Mouse (Mus musculus): ENCODE data around the gene Cnnm3. TPM values are rescaled to one million over a fixed set of nuclear protein-coding genes. Genes with fewer than 3 reads are reported as not detected.

Cnnm3 gene
- total RNA-seq, 1 experiment = 28.6 TPM

- peak overlapping the region; percentile 80 to 90 for H3K4me3 ChIP-seq (ENCODE audit: insufficient read depth in 1 of 2, low read depth in 1 of 2, low read length in 2 of 2, poor library complexity in 1 of 2, severe bottlenecking in 1 of 2)
- TF ChIP-seq ZNF384 (IDR thresholded peaks at IDR 0.05; ENCODE audit: low read depth, low read length) = no peak
- H3K36me3 ChIP-seq (ENCODE audit: control insufficient read depth, insufficient read depth, low read length, poor library complexity, severe bottlenecking) = peaks cover 17% of the 10 kb centered on the region
- in situ Hi-C loops (cut with MboI; ENCODE audit: low sequenced_read_pairs in 2 of 2, unreplicated experiment in 2 of 2) = no loop called here
- no peak for DNase-seq (ENCODE audit: low read depth, low spot score)
- H3K4me1 ChIP-seq (ENCODE audit: control insufficient read depth in 2 of 2, insufficient read depth in 2 of 2, low read length in 2 of 2, poor library complexity in 1 of 2) = peaks cover 3 to 7% of the 10 kb centered on the region in 2 experiments; a peak in 3 of 4 replicates
- peak overlapping the region; percentile 75; the same call in 1 of the 2 replicates for H3K9ac ChIP-seq (ENCODE audit: insufficient read depth, low read depth, low read length, poor library complexity, severe bottlenecking)
- H3K27ac ChIP-seq (ENCODE audit: insufficient read depth, low read depth, low read length, poor library complexity, severe bottlenecking) = no peak overlapping the region
- no peaks in the 10 kb centered on the region for H3K9me3 ChIP-seq (ENCODE audit: control insufficient read depth, insufficient read depth, low read depth, low read length)
Observed at GRCm38 (mm10) chr1:36513310-36513709, 1.6 kb downstream of the Cnnm3 start.

GRCm38 (mm10) chr1:36513718-36514117 is 2.1 kb downstream of the Cnnm3 start:
- in situ Hi-C loops (cut with MboI; ENCODE audit: low sequenced_read_pairs in 2 of 2, unreplicated experiment in 2 of 2) = no loop called here
- Histone ChIP-seq H3K4me1 (ENCODE audit: control insufficient read depth in 2 of 2, insufficient read depth in 2 of 2, low read length in 2 of 2, poor library complexity in 1 of 2) (peaks cover 3 to 10% of the 10 kb centered on the region in 2 experiments; a peak in 3 of 4 replicates), H3K4me3 (ENCODE audit: insufficient read depth in 1 of 2, low read depth in 1 of 2, low read length in 2 of 2, poor library complexity in 1 of 2, severe bottlenecking in 1 of 2) (peak overlapping the region; percentile 8 to 80; a peak in 3 of 4 replicates), H3K9me3 (ENCODE audit: control insufficient read depth, insufficient read depth, low read depth, low read length) (no peaks in the 10 kb centered on the region), H3K27ac (ENCODE audit: insufficient read depth, low read depth, low read length, poor library complexity, severe bottlenecking) (no peak overlapping the region), H3K36me3 (ENCODE audit: control insufficient read depth, insufficient read depth, low read length, poor library complexity, severe bottlenecking) (peaks cover 17% of the 10 kb centered on the region), H3K9ac (ENCODE audit: insufficient read depth, low read depth, low read length, poor library complexity, severe bottlenecking) (no peak overlapping the region)
- peak; percentile 54 for DNase-seq (ENCODE audit: low read depth, low spot score)
- peak; percentile 95 for TF ChIP-seq ZNF384 (IDR thresholded peaks at IDR 0.05; ENCODE audit: low read depth, low read length)
- no peak for TF ChIP-seq CHD2 (IDR thresholded peaks at IDR 0.05; ENCODE audit: low read depth, low read length)
- peak; percentile 30; the same call in 1 of the 2 replicates for TF ChIP-seq ZC3H11A (IDR thresholded peaks at IDR 0.05; ENCODE audit: borderline replicate concordance, low read depth, low read length)

- Histone ChIP-seq H3K4me3 (ENCODE audit: insufficient read depth in 1 of 2, low read depth in 1 of 2, low read length in 2 of 2, poor library complexity in 1 of 2, severe bottlenecking in 1 of 2) (no peak overlapping the region), H3K27ac (ENCODE audit: insufficient read depth, low read depth, low read length, poor library complexity, severe bottlenecking) (no peak overlapping the region), H3K9me3 (ENCODE audit: control insufficient read depth, insufficient read depth, low read depth, low read length) (no peaks in the 10 kb centered on the region), H3K4me1 (ENCODE audit: control insufficient read depth in 2 of 2, insufficient read depth in 2 of 2, low read length in 2 of 2, poor library complexity in 1 of 2) (peaks cover 3 to 19% of the 10 kb centered on the region in 2 experiments; a peak in 3 of 4 replicates), H3K36me3 (ENCODE audit: control insufficient read depth, insufficient read depth, low read length, poor library complexity, severe bottlenecking) (peaks cover 49% of the 10 kb centered on the region), H3K9ac (ENCODE audit: insufficient read depth, low read depth, low read length, poor library complexity, severe bottlenecking) (no peak overlapping the region)
- in situ Hi-C loops (cut with MboI; ENCODE audit: low sequenced_read_pairs in 2 of 2, unreplicated experiment in 2 of 2) = no loop called here
- TF ChIP-seq CHD2 (IDR thresholded peaks at IDR 0.05; ENCODE audit: low read depth, low read length) (no peak), MAFK (IDR thresholded peaks at IDR 0.05; ENCODE audit: insufficient read depth, low read depth, low read length) (no peak), ZC3H11A (IDR thresholded peaks at IDR 0.05; ENCODE audit: borderline replicate concordance, low read depth, low read length) (no peak), ZNF384 (IDR thresholded peaks at IDR 0.05; ENCODE audit: low read depth, low read length) (no peak), HCFC1 (IDR thresholded peaks at IDR 0.05; ENCODE audit: borderline replicate concordance, insufficient read depth, low read length) (no peak)
- no peak for DNase-seq (ENCODE audit: low read depth, low spot score)
Observed at GRCm38 (mm10) chr1:36518259-36518658, 6.6 kb downstream of the Cnnm3 start.

- Histone ChIP-seq H3K36me3 (ENCODE audit: control insufficient read depth, insufficient read depth, low read length, poor library complexity, severe bottlenecking) (peaks cover 55% of the 10 kb centered on the region), H3K9me3 (ENCODE audit: control insufficient read depth, insufficient read depth, low read depth, low read length) (no peaks in the 10 kb centered on the region), H3K27ac (ENCODE audit: insufficient read depth, low read depth, low read length, poor library complexity, severe bottlenecking) (no peak overlapping the region), H3K4me3 (ENCODE audit: insufficient read depth in 1 of 2, low read depth in 1 of 2, low read length in 2 of 2, poor library complexity in 1 of 2, severe bottlenecking in 1 of 2) (no peak overlapping the region), H3K9ac (ENCODE audit: insufficient read depth, low read depth, low read length, poor library complexity, severe bottlenecking) (no peak overlapping the region), H3K4me1 (ENCODE audit: control insufficient read depth in 2 of 2, insufficient read depth in 2 of 2, low read length in 2 of 2, poor library complexity in 1 of 2) (peaks cover 0 to 18% of the 10 kb centered on the region in 2 experiments; a peak in 2 of 4 replicates)
- no peak for TF ChIP-seq HCFC1 (IDR thresholded peaks at IDR 0.05; ENCODE audit: borderline replicate concordance, insufficient read depth, low read length)
- TF ChIP-seq ZNF384 (IDR thresholded peaks at IDR 0.05; ENCODE audit: low read depth, low read length) = no peak
- no peak for TF ChIP-seq MAFK (IDR thresholded peaks at IDR 0.05; ENCODE audit: insufficient read depth, low read depth, low read length)
- no peak for TF ChIP-seq ZC3H11A (IDR thresholded peaks at IDR 0.05; ENCODE audit: borderline replicate concordance, low read depth, low read length)
- TF ChIP-seq CHD2 (IDR thresholded peaks at IDR 0.05; ENCODE audit: low read depth, low read length) = no peak
- in situ Hi-C loops (cut with MboI; ENCODE audit: low sequenced_read_pairs in 2 of 2, unreplicated experiment in 2 of 2) = no loop called here
- no peak for DNase-seq (ENCODE audit: low read depth, low spot score)
Observed at GRCm38 (mm10) chr1:36519626-36520025, 8.0 kb downstream of the Cnnm3 start.

GRCm38 (mm10) chr1:36522210-36522609 is 10.5 kb downstream of the Cnnm3 start:
- peaks cover 0 to 14% of the 10 kb centered on the region in 2 experiments; a peak in 2 of 4 replicates for H3K4me1 ChIP-seq (ENCODE audit: control insufficient read depth in 2 of 2, insufficient read depth in 2 of 2, low read length in 2 of 2, poor library complexity in 1 of 2)
- DNase-seq (ENCODE audit: low read depth, low spot score) = no peak

More at GRCm38 (mm10) chr1:36522210-36522609, 10.5 kb downstream of the Cnnm3 start:
- peaks cover 57% of the 10 kb centered on the region for H3K36me3 ChIP-seq (ENCODE audit: control insufficient read depth, insufficient read depth, low read length, poor library complexity, severe bottlenecking)
- H3K4me3 ChIP-seq (ENCODE audit: insufficient read depth in 1 of 2, low read depth in 1 of 2, low read length in 2 of 2, poor library complexity in 1 of 2, severe bottlenecking in 1 of 2) = no peak overlapping the region
- H3K27ac ChIP-seq (ENCODE audit: insufficient read depth, low read depth, low read length, poor library complexity, severe bottlenecking) = no peak overlapping the region
- TF ChIP-seq MAFK (IDR thresholded peaks at IDR 0.05; ENCODE audit: insufficient read depth, low read depth, low read length) = no peak
- H3K9me3 ChIP-seq (ENCODE audit: control insufficient read depth, insufficient read depth, low read depth, low read length) = no peaks in the 10 kb centered on the region
- in situ Hi-C loops (cut with MboI; ENCODE audit: low sequenced_read_pairs in 2 of 2, unreplicated experiment in 2 of 2) = no loop called here
- no peak overlapping the region for H3K9ac ChIP-seq (ENCODE audit: insufficient read depth, low read depth, low read length, poor library complexity, severe bottlenecking)
